In genomic region chr6:67787091-67787765, GRCm38 (mm10) we compare ENCODE assay signal across 14 mouse cellular contexts.
"Had no signal": no experiment of that assay in that cellular context is flagged by ENCODE, and none has a peak within 500 bp of the region (broad histone marks: within the 10 kb centered on the region; RNA-seq: fewer than 3 reads in every experiment).

No protein-coding gene starts in this region.

- H3K27ac ChIP-seq: midbrain, embryonic 10.5 days; midbrain, embryonic 12.5 days; neural tube, embryonic 12.5 days; stomach, embryonic 15.5 days; stomach, postnatal 0 days had no signal

- H3K9ac ChIP-seq: lung, embryonic 14.5 days; midbrain, embryonic 12.5 days; neural tube, embryonic 12.5 days; stomach, embryonic 15.5 days had no signal

- H3K4me1 ChIP-seq: midbrain, embryonic 10.5 days; midbrain, embryonic 12.5 days; neural tube, embryonic 12.5 days; stomach, embryonic 15.5 days had no signal

- H3K4me3 ChIP-seq: midbrain, embryonic 10.5 days; midbrain, embryonic 12.5 days; neural tube, embryonic 12.5 days; stomach, embryonic 15.5 days had no signal

- DNase-seq: lung, adult 18-20 months; lung, embryonic 14.5 days; lung, postnatal 10 days; lung, postnatal 4 days; midbrain, embryonic 14.5 days; right cerebral cortex, postnatal 14 days; thymus, adult 2 months; thymus, postnatal 25 days; thymus, postnatal 4 days had no signal

- H3K36me3 ChIP-seq: midbrain, embryonic 10.5 days; midbrain, embryonic 12.5 days; neural tube, embryonic 12.5 days; stomach, embryonic 15.5 days had no signal

- H3K27me3 ChIP-seq: midbrain, embryonic 12.5 days; neural tube, embryonic 12.5 days; stomach, embryonic 15.5 days had no signal

- H3K9me3 ChIP-seq: midbrain, embryonic 10.5 days; midbrain, embryonic 12.5 days; neural tube, embryonic 12.5 days; stomach, embryonic 15.5 days had no signal
